Mouse (Mus musculus): ENCODE results near the gene Krtap4-7. TPM values are rescaled to one million over a fixed set of nuclear protein-coding genes. Genes with fewer than 3 reads are reported as not detected.
"Not testable (repeated sequence)": the region's sequence is repeated elsewhere in the genome, so short reads cannot be mapped to it uniquely, and the experiment has no call there.

Gene Krtap4-7
- polyA plus RNA-seq, 1 experiment: not detected

DNA sequence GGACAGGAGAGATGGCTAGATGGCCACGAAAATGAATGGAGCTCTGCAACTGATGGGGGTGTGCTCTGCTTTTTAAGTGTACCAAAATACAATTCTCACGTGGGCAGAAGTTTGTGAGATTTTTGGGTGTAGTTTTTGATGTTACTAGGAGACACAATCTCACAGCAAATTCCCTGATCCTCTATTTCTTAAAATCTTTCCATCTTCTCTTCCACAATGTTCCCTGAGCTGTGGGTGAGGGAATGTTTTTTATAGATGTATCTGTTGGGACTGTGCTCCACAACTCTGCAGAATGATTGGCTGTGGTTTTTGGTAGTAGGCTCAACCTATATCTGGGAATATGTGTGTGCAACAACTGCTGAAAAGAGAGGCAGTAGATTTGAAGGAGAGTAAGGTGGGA, 10.6 kb downstream of the Krtap4-7 start:
- 61% methylated on average over 2 of the region's 2 CpGs for whole genome bisulfite sequencing
- H3K27ac ChIP-seq (ENCODE audit: insufficient read depth, low read depth, low read length): no peak overlapping the region
- H3K4me1 ChIP-seq (ENCODE audit: control insufficient read depth, insufficient read depth, insufficient read length, low read length): no peaks in the 10 kb centered on the region
- no peak overlapping the region for H3K4me3 ChIP-seq (ENCODE audit: low read depth, low read length)
- TF ChIP-seq POLR2A (IDR thresholded peaks at IDR 0.05; ENCODE audit: low read depth, low read length): no peak
- no peak for TF ChIP-seq CTCF (IDR thresholded peaks at IDR 0.05; ENCODE audit: extremely low read depth, insufficient read length, insufficient replicate concordance, low read depth, low read length)
- no peaks in the 10 kb centered on the region for H3K36me3 ChIP-seq (ENCODE audit: control insufficient read depth, insufficient read depth, low read length)
- H3K27me3 ChIP-seq (ENCODE audit: control insufficient read depth, insufficient read depth, low read length): no peaks in the 10 kb centered on the region

DNA sequence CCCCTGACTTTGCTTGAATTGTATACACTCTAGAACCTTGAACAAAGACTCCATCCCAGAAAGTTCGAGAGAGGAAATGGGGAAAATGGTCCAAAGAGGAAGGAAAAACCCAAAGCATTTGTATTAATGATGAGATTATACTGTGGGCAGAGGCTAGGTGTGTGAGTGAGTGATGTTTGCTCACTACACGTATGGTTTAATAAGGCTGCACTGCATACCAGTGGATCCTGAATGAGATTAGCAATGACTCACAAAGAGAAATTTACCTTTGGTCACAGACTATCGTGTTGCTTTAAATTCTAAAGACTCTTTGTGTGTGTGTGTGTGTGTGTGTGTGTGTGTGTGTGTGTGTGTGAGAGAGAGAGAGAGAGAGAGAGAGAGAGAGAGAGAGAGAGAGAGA, 13.0 kb downstream of the Krtap4-7 start:
- 39% methylated on average over 3 of the region's 3 CpGs for WGBS
- Histone ChIP-seq H3K4me3 (ENCODE audit: low read depth, low read length) (no peak overlapping the region), H3K36me3 (ENCODE audit: control insufficient read depth, insufficient read depth, low read length) (no peaks in the 10 kb centered on the region), H3K27ac (ENCODE audit: insufficient read depth, low read depth, low read length) (no peak overlapping the region), H3K4me1 (ENCODE audit: control insufficient read depth, insufficient read depth, insufficient read length, low read length) (no peaks in the 10 kb centered on the region), H3K27me3 (ENCODE audit: control insufficient read depth, insufficient read depth, low read length) (no peaks in the 10 kb centered on the region)
- TF ChIP-seq POLR2A (IDR thresholded peaks at IDR 0.05; ENCODE audit: low read depth, low read length): no peak

DNA sequence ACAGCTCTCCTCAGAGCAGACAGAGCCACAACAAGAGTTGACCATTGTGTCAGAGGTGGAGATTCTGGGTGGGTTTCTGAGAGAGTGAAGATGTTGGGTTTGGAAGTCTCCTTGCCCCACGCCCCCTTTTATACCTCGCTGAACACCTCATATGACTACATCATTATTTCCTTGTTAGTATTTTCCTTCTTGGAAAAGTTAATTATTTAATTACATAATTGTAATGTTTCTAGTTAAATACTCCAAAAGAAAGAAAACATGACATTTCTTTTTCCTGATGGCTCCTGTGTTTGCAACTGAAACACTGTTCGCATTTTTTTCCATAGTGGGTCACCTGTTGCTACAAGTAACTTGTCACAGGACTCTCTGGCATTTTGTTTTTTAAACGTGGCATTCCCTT, 15.8 kb downstream of the Krtap4-7 start, which contains the start of gene Krtap4-1:
Gene Krtap4-1 (minus strand): TSS at position 101 of the 400 bp plus-strand sequence.
- Histone ChIP-seq H3K27me3 (ENCODE audit: control insufficient read depth, insufficient read depth, low read length) (no peaks in the 10 kb centered on the region), H3K4me3 (ENCODE audit: low read depth, low read length) (no peak within 1 kb of the TSS), H3K27ac (ENCODE audit: insufficient read depth, low read depth, low read length) (no peak within 1 kb of the TSS), H3K36me3 (ENCODE audit: control insufficient read depth, insufficient read depth, low read length) (no peaks in the 10 kb centered on the region), H3K4me1 (ENCODE audit: control insufficient read depth, insufficient read depth, insufficient read length, low read length) (no peaks in the 10 kb centered on the region)
- WGBS: 63% methylated on average over 4 of the region's 4 CpGs
- TF ChIP-seq CTCF (IDR thresholded peaks at IDR 0.05; ENCODE audit: extremely low read depth, insufficient read length, insufficient replicate concordance, low read depth, low read length): no peak
- TF ChIP-seq POLR2A (IDR thresholded peaks at IDR 0.05; ENCODE audit: low read depth, low read length): no peak

DNA sequence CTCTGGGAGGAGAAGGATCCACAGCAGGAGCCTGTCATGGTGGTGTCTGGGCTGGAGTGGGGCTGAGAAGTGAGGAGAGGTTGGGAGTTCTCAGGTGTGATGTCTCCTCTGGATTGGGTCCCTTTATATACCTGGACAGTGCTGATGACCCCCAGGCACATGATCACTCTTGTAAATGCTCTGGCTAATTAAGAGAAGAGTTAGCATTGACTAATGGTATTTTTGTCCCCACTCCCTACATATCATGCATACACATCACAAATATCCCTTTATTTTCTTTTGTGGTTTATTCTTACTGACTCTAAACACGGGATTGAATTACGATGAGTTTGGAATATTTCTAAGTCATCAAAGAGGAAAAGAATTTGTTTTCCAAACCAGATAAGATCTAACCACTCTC, 23.6 kb downstream of the Krtap4-7 start, which contains the start of gene Gm11562:
Gene Gm11562 (minus strand): TSS at position 101 of the 400 bp plus-strand sequence.
- Histone ChIP-seq H3K27me3 (ENCODE audit: control insufficient read depth, insufficient read depth, low read length) (no peaks in the 10 kb centered on the region), H3K27ac (ENCODE audit: insufficient read depth, low read depth, low read length) (no peak within 1 kb of the TSS), H3K4me3 (ENCODE audit: low read depth, low read length) (no peak within 1 kb of the TSS), H3K36me3 (ENCODE audit: control insufficient read depth, insufficient read depth, low read length) (no peaks in the 10 kb centered on the region), H3K4me1 (ENCODE audit: control insufficient read depth, insufficient read depth, insufficient read length, low read length) (no peaks in the 10 kb centered on the region)
- TF ChIP-seq POLR2A (IDR thresholded peaks at IDR 0.05; ENCODE audit: low read depth, low read length) (no peak), CTCF (IDR thresholded peaks at IDR 0.05; ENCODE audit: extremely low read depth, insufficient read length, insufficient replicate concordance, low read depth, low read length) (no peak)
- WGBS: 73% methylated on average over 2 of the region's 2 CpGs

DNA sequence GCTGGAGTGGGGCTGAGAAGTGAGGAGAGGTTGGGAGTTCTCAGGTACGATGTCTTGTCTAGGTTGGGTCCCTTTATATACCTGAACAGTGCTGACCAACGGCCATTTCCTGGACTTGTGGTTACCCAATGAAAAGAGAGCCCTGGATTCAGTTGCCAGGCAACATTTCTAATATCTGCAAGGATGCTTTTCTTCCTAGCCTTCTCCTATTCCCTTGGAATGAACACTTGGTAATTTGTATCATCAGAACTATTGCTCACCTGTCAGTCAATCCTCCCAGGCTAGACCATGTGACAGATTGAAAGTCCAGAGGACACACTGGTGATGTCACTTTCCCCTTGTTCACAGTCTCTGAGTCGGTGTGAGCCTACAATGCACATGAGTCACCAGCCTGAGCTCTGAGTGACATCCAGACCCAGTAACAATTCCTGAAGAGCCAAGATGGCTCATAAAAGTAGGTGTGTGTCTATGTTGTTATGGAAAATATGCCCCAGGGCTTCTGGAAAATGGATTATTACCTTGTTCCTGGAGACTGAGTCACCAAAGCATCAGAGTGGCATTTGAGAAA, 29.0 kb downstream of the Krtap4-7 start, which contains the start of gene Krtap2-4:
Gene Krtap2-4 (minus strand): TSS at position 51 of the 568 bp plus-strand sequence.
- no peak within 1 kb of the TSS for H3K27ac ChIP-seq (ENCODE audit: insufficient read depth, low read depth, low read length)
- peaks cover 3% of the 10 kb centered on the region; the same call in 1 of the 2 replicates for H3K4me1 ChIP-seq (ENCODE audit: control insufficient read depth, insufficient read depth, insufficient read length, low read length)
- H3K27me3 ChIP-seq (ENCODE audit: control insufficient read depth, insufficient read depth, low read length): no peaks in the 10 kb centered on the region
- 41% methylated on average over 3 of the region's 3 CpGs for WGBS
- no peaks in the 10 kb centered on the region for H3K36me3 ChIP-seq (ENCODE audit: control insufficient read depth, insufficient read depth, low read length)
- TF ChIP-seq POLR2A (IDR thresholded peaks at IDR 0.05; ENCODE audit: low read depth, low read length) (no peak), CTCF (IDR thresholded peaks at IDR 0.05; ENCODE audit: extremely low read depth, insufficient read length, insufficient replicate concordance, low read depth, low read length) (no peak)
- no peak within 1 kb of the TSS for H3K4me3 ChIP-seq (ENCODE audit: low read depth, low read length)

DNA sequence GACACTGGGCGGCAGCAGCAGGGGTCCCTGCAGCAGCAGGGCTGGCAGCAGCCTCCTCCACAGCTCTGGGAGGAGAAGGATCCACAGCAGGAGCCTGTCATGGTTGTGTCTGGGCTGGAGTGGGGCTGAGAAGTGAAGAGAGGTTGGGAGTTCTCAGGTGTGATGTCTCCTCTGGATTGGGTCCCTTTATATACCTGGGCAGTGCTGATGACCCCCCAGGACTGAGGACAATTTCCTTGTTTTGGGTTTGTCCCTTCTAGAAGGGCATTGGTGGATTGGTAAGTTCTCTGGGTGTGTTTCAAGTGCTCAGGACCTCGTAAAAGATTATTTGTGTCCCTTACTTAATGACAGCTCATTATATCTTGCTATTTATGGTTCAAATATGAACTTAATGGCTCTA, 33.8 kb downstream of the Krtap4-7 start, which contains the start of gene Gm11937:
Gene Gm11937 (minus strand): TSS at position 101 of the 400 bp plus-strand sequence.
- not testable (repeated sequence) for H3K27me3 ChIP-seq (ENCODE audit: control insufficient read depth, insufficient read depth, low read length); H3K4me3 ChIP-seq (ENCODE audit: low read depth, low read length); H3K4me1 ChIP-seq (ENCODE audit: control insufficient read depth, insufficient read depth, insufficient read length, low read length); H3K36me3 ChIP-seq (ENCODE audit: control insufficient read depth, insufficient read depth, low read length); H3K27ac ChIP-seq (ENCODE audit: insufficient read depth, low read depth, low read length)
- WGBS: 53% methylated on average over 2 of the region's 2 CpGs

DNA sequence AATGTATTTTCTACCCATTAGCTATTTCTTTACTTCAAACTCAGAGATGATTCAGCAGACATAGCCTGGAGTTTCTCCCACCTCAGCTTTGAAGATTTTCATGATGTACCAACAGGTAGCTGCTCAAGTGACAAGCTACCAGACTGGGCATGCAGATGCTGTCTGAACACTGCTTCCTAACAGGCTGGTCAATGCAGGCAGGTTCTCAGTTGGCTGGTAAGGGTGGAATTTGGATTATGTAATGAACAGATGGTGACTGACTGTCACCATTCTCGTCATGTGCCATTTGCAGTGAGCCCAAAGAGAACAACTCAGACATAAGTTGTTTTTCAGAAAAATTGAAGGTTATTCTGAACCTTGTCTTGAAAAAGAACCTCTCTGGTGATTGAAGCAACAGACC, 34.8 kb downstream of the Krtap4-7 start:
- no peaks in the 10 kb centered on the region for H3K36me3 ChIP-seq (ENCODE audit: control insufficient read depth, insufficient read depth, low read length)
- no peaks in the 10 kb centered on the region for H3K27me3 ChIP-seq (ENCODE audit: control insufficient read depth, insufficient read depth, low read length)
- H3K4me3 ChIP-seq (ENCODE audit: low read depth, low read length): no peak overlapping the region
- WGBS: 84% methylated on average over 1 of the region's 1 CpGs
- TF ChIP-seq POLR2A (IDR thresholded peaks at IDR 0.05; ENCODE audit: low read depth, low read length) (no peak), CTCF (IDR thresholded peaks at IDR 0.05; ENCODE audit: extremely low read depth, insufficient read length, insufficient replicate concordance, low read depth, low read length) (no peak)
- no peak overlapping the region for H3K27ac ChIP-seq (ENCODE audit: insufficient read depth, low read depth, low read length)
- peaks cover 5% of the 10 kb centered on the region; the same call in 1 of the 2 replicates for H3K4me1 ChIP-seq (ENCODE audit: control insufficient read depth, insufficient read depth, insufficient read length, low read length)

DNA sequence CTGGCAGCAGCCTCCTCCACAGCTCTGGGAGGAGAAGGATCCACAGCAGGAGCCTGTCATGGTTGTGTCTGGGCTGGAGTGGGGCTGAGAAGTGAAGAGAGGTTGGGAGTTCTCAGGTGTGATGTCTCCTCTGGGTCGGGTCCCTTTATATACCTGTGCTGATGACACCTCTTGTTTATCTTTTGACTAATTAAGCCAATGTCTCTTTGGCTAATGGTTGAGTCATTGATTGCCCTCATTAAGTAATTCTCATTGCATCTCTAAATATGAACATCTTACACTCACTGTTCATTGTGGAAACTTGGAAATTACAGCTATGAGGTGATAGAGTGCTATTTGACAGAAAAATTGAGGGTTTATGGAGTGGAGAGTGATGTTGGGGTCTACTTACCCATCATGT, 40.7 kb downstream of the Krtap4-7 start, which contains the start of gene Gm11938:
Gene Gm11938 (minus strand): TSS at position 101 of the 400 bp plus-strand sequence.
- not testable (repeated sequence) for H3K4me1 ChIP-seq (ENCODE audit: control insufficient read depth, insufficient read depth, insufficient read length, low read length); H3K27ac ChIP-seq (ENCODE audit: insufficient read depth, low read depth, low read length); H3K4me3 ChIP-seq (ENCODE audit: low read depth, low read length); H3K27me3 ChIP-seq (ENCODE audit: control insufficient read depth, insufficient read depth, low read length); H3K36me3 ChIP-seq (ENCODE audit: control insufficient read depth, insufficient read depth, low read length)
- 28% methylated on average over 1 of the region's 1 CpGs for WGBS

DNA sequence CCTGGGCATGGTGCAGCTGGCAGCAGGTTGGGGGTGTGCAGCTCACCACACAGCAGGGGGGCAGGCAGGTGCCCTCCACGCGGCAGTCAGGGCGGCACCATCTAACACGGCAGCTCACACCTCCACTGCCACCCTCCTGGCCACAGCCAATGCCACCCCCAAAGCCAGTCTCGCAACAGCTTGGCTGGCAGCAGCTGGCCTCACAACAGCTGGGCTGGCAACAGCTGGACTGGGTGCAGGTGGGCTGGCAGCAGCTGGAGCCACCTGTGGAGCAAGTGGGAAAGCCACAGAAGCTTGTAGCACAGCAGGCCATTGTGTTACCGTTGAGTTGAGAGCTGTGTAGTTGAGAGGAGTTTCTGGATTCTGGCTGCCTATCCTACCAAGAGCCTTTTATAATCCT, 46.1 kb downstream of the Krtap4-7 start, which contains the start of gene Krtap9-3:
Gene Krtap9-3 (minus strand): TSS at position 364 of the 400 bp plus-strand sequence.
- not testable (repeated sequence) for H3K36me3 ChIP-seq (ENCODE audit: control insufficient read depth, insufficient read depth, low read length); H3K27ac ChIP-seq (ENCODE audit: insufficient read depth, low read depth, low read length); H3K4me3 ChIP-seq (ENCODE audit: low read depth, low read length); H3K4me1 ChIP-seq (ENCODE audit: control insufficient read depth, insufficient read depth, insufficient read length, low read length); H3K27me3 ChIP-seq (ENCODE audit: control insufficient read depth, insufficient read depth, low read length)
- 55% methylated on average over 6 of the region's 6 CpGs for WGBS

Data from small intestine, adult 2 months (tissue).